Mouse (Mus musculus): ENCODE results near the gene Rnf19b. TPM values are rescaled to one million over a fixed set of nuclear protein-coding genes. Genes with fewer than 3 reads are reported as not detected.

Rnf19b gene
- total RNA-seq, 4 experiments from 2014 or later = 38.6 to 49.5 (median 41.8) TPM

Other genes with a start within 250 kb of the Rnf19b start
- 10 to 100 TPM; 14.2 to 17.7 (median 16.5) TPM for gene Trim62, start 174.7 kb upstream of the Rnf19b start, total RNA-seq (2022)
- gene Azin2, start 95.8 kb upstream of the Rnf19b start, total RNA-seq (2022) = 10 to 100 TPM; 38.0 to 45.0 (median 43.4) TPM
- 10 to 100 TPM; 26.3 to 32.0 (median 27.8) TPM for gene Ak2, start 66.3 kb upstream of the Rnf19b start, total RNA-seq (2022)
- gene Tmem54, start 47.3 kb downstream of the Rnf19b start, total RNA-seq (2022) = not detected
- 1,000 to 10,000 TPM; 1,891 to 2,020 (median 1,922) TPM for gene Hpca, start 63.8 kb downstream of the Rnf19b start, total RNA-seq (2022)
- 10 to 100 TPM; 65.6 to 77.6 (median 69.9) TPM for gene Fndc5, start 78.7 kb downstream of the Rnf19b start, total RNA-seq (2022)
- 10 to 100 TPM; 33.2 to 41.3 (median 39.6) TPM for gene S100pbp, start 131.5 kb downstream of the Rnf19b start, total RNA-seq (2022)
- 10 to 100 TPM; 85.5 to 91.6 (median 87.1) TPM for gene Yars, start 131.5 kb downstream of the Rnf19b start, total RNA-seq (2022)
- 10 to 100 TPM; 10.1 to 12.6 (median 11.4) TPM for gene C77080, start 203.1 kb downstream of the Rnf19b start, total RNA-seq (2022)
- gene Sync, start 229.3 kb downstream of the Rnf19b start, total RNA-seq (2022) = 1 to 10 TPM in 3 of 4 experiments, under 1 TPM in 1; 0.63 to 2.2 (median 1.1) TPM

All from layer of hippocampus, adult 8-10 months (tissue).